Comparison of ENCODE assay signal across 11 mouse cellular contexts in genomic region chr4:106841856-106842255, GRCm38 (mm10). TPM values are rescaled to one million over a fixed set of nuclear protein-coding genes. Genes with fewer than 3 reads are reported as not detected.
DNase-seq lines count a peak whose midpoint lies in the region; ATAC-seq and TF ChIP-seq lines count a peak whose summit lies in the region.
"Had no signal": no experiment of that assay in that cellular context is flagged by ENCODE, and none has a peak within 500 bp of the region (broad histone marks: within the 10 kb centered on the region; RNA-seq: fewer than 3 reads in every experiment).

No protein-coding gene starts in this region.

- DNase-seq in forebrain, embryonic 10.5 days (ENCODE audit: extremely low spot score, low spot score) = no peak
- no peak for DNase-seq in lung, embryonic 14.5 days
- no peak for DNase-seq in lung, postnatal 10 days
- DNase-seq in thymus, postnatal 14 days = peak; percentile 65
- DNase-seq in adrenal gland, postnatal 25 days = no peak
- DNase-seq in layer of hippocampus, adult 9-11 months = no peak
- DNase-seq: gastrocnemius, postnatal 14 days; layer of hippocampus, postnatal 36 days had no signal

- TF ChIP-seq CTCF in lung, embryonic 14.5 days (IDR thresholded peaks at IDR 0.05; ENCODE audit: low read depth) = no peak

- no peaks in the 10 kb centered on the region for H3K9me3 ChIP-seq in forebrain, embryonic 10.5 days
- H3K9me3 ChIP-seq in forebrain, embryonic 16.5 days (ENCODE audit: control insufficient read depth, low read length) = no peaks in the 10 kb centered on the region
- H3K9me3 ChIP-seq in lung, embryonic 14.5 days (ENCODE audit: low read depth, low read length) = no peaks in the 10 kb centered on the region
- no peaks in the 10 kb centered on the region for H3K9me3 ChIP-seq in limb, embryonic 12.5 days

- no peak overlapping the region for H3K4me2 ChIP-seq in forebrain, embryonic 16.5 days (ENCODE audit: low read length)
- no peak overlapping the region; the same call in 1 of the 2 replicates for H3K4me2 ChIP-seq in lung, embryonic 14.5 days
- H3K4me2 ChIP-seq in limb, embryonic 12.5 days = peak overlapping the region; percentile 96; the same call in 1 of the 2 replicates

- H3K27me3 ChIP-seq in forebrain, embryonic 10.5 days (ENCODE audit: poor library complexity, severe bottlenecking) = peaks cover 9% of the 10 kb centered on the region
- H3K27me3 ChIP-seq in forebrain, embryonic 16.5 days (replicated peaks; ENCODE audit: control insufficient read depth, insufficient read depth, low read length) = no peaks in the 10 kb centered on the region
- H3K27me3 ChIP-seq in lung, embryonic 14.5 days (ENCODE audit: insufficient read depth, low read length) = no peaks in the 10 kb centered on the region
- no peaks in the 10 kb centered on the region for H3K27me3 ChIP-seq in limb, embryonic 12.5 days

- no peak overlapping the region for H3K4me3 ChIP-seq in forebrain, embryonic 10.5 days
- H3K4me3 ChIP-seq in forebrain, embryonic 16.5 days (replicated peaks; ENCODE audit: low read length) = no peak overlapping the region
- H3K4me3 ChIP-seq in lung, embryonic 14.5 days (ENCODE audit: low read depth, low read length) = no peak overlapping the region
- no peak overlapping the region for H3K4me3 ChIP-seq in limb, embryonic 12.5 days (replicated peaks)
- H3K4me3 ChIP-seq: myocyte had no signal

- H3K36me3 ChIP-seq in forebrain, embryonic 10.5 days (replicated peaks) = no peaks in the 10 kb centered on the region
- no peaks in the 10 kb centered on the region for H3K36me3 ChIP-seq in forebrain, embryonic 16.5 days (ENCODE audit: control insufficient read depth, insufficient read depth)
- no peaks in the 10 kb centered on the region for H3K36me3 ChIP-seq in lung, embryonic 14.5 days (ENCODE audit: insufficient read depth)
- H3K36me3 ChIP-seq in limb, embryonic 12.5 days = no peaks in the 10 kb centered on the region

- WGBS in forebrain, embryonic 10.5 days = 77% methylated on average over 7 of the region's 7 CpGs
- 66% methylated on average over 7 of the region's 7 CpGs for WGBS in forebrain, embryonic 16.5 days
- 27% methylated on average over 7 of the region's 7 CpGs for WGBS in lung, embryonic 14.5 days
- WGBS in limb, embryonic 12.5 days = 49% methylated on average over 7 of the region's 7 CpGs

- ATAC-seq in forebrain, embryonic 16.5 days = no peak
- no peak for ATAC-seq in lung, embryonic 14.5 days (ENCODE audit: insufficient read depth)
- no peak for ATAC-seq in limb, embryonic 12.5 days (ENCODE audit: insufficient number of reproducible peaks, insufficient read depth, low FRiP score, low TSS enrichment, low read depth)

- peak overlapping the region; percentile 98 for H3K27ac ChIP-seq in forebrain, embryonic 10.5 days
- no peak overlapping the region for H3K27ac ChIP-seq in forebrain, embryonic 16.5 days (ENCODE audit: low read length)
- peak overlapping the region; percentile 99 for H3K27ac ChIP-seq in lung, embryonic 14.5 days (ENCODE audit: low read depth)
- H3K27ac ChIP-seq in limb, embryonic 12.5 days = peak overlapping the region; percentile 99

- H3K9ac ChIP-seq in forebrain, embryonic 16.5 days (replicated peaks; ENCODE audit: low read depth, low read length) = no peak overlapping the region
- no peak overlapping the region for H3K9ac ChIP-seq in lung, embryonic 14.5 days
- H3K9ac ChIP-seq in limb, embryonic 12.5 days (replicated peaks) = no peak overlapping the region

- H3K4me1 ChIP-seq in forebrain, embryonic 10.5 days = peaks cover 77% of the 10 kb centered on the region
- H3K4me1 ChIP-seq in forebrain, embryonic 16.5 days (replicated peaks; ENCODE audit: control insufficient read depth, insufficient read depth, low read length) = peaks cover 44% of the 10 kb centered on the region
- peaks cover 32% of the 10 kb centered on the region for H3K4me1 ChIP-seq in lung, embryonic 14.5 days (ENCODE audit: insufficient read depth)
- H3K4me1 ChIP-seq in limb, embryonic 12.5 days (replicated peaks) = peaks cover 70% of the 10 kb centered on the region

RNA-seq across cellular contexts. Expression of gene Acot11, which starts 37.1 kb away (rescaled TPM):
- 1.9 and 2.1 TPM in 2 replicates for polyA plus RNA-seq in forebrain, embryonic 10.5 days (2016; fragmentation: Nextera tagmentation; extraction: Ambion mirVana)
- polyA plus RNA-seq in forebrain, embryonic 16.5 days (2015; fragmentation: Nextera tagmentation; extraction: Ambion mirVana) = 1.1 and 1.5 TPM in 2 replicates
- polyA plus RNA-seq in lung, embryonic 14.5 days (2014; fragmentation: Nextera tagmentation; extraction: Ambion mirVana) = 0.84 and 1.1 TPM in 2 replicates
- 4.6 and 6.8 TPM in 2 replicates for polyA plus RNA-seq in limb, embryonic 12.5 days (2016; fragmentation: Nextera tagmentation; extraction: Ambion mirVana)
- 32.5 and 50.9 TPM in 2 replicates for total RNA-seq in adrenal gland, postnatal 25 days (2021)
